Mouse (Mus musculus) ZHBTc4 (cell line): ENCODE measurements around the gene Gm10230.
"Not testable (repeated sequence)": the region's sequence is repeated elsewhere in the genome, so short reads cannot be mapped to it uniquely, and the experiment has no call there.

ENCODE experiments used
- DNase-seq: peaks from one replicate; pipeline ENCODE4 v3.0.0-alpha.2; 2011; ENCODE audit warnings: low read depth, low spot score

Gm10230 gene

GRCm38 (mm10) chrX:27494782-27495181 is at the start of gene Gm10230:
TSS of gene Gm10230 (minus strand) at chrX:27494882.
- DNase-seq = not testable (repeated sequence)
